Mouse (Mus musculus) small intestine, adult 10 weeks (tissue): ENCODE data around the gene Gm9268. TPM values are rescaled to one million over a fixed set of nuclear protein-coding genes. Genes with fewer than 3 reads are reported as not detected.

Experiments used
- polyA plus RNA-seq: library from polyadenylated mRNA; stranded (reverse); fragments of 350-450 nt; fragmentation: Illumina TruSeq; extraction: RNeasy Lipid Tissue Mini Kit (QIAGEN cat#74804); gene quantifications from one replicate; pipeline ENCODE4 v1.2.3, GENCODE M21; 2014; ENCODE audit warnings: low replicate concordance

Gene Gm9268
- not detected for polyA plus RNA-seq

GRCm38 (mm10) chr7:43018465-43018864, at the start of gene Gm9268:
Gm9268 (plus strand) TSS chr7:43018765.

Other genes starting within 250 kb of the Gm9268 start
- gene Vmn2r62, start 225.2 kb upstream of the Gm9268 start, polyA plus RNA-seq, result not detected
- not detected for gene Gm2381, start 151.5 kb upstream of the Gm9268 start, polyA plus RNA-seq
- not detected for gene Vmn2r63, start 84.9 kb upstream of the Gm9268 start, polyA plus RNA-seq
- gene Zfp936, start 95.5 kb downstream of the Gm9268 start, polyA plus RNA-seq, result not detected